Mouse (Mus musculus): ENCODE data around the gene Tsku. TPM values are rescaled to one million over a fixed set of nuclear protein-coding genes. Genes with fewer than 3 reads are reported as not detected.

Gene Tsku
- total RNA-seq, 2 experiments from 2014 or later = 10.3 to 12.1 TPM

DNA sequence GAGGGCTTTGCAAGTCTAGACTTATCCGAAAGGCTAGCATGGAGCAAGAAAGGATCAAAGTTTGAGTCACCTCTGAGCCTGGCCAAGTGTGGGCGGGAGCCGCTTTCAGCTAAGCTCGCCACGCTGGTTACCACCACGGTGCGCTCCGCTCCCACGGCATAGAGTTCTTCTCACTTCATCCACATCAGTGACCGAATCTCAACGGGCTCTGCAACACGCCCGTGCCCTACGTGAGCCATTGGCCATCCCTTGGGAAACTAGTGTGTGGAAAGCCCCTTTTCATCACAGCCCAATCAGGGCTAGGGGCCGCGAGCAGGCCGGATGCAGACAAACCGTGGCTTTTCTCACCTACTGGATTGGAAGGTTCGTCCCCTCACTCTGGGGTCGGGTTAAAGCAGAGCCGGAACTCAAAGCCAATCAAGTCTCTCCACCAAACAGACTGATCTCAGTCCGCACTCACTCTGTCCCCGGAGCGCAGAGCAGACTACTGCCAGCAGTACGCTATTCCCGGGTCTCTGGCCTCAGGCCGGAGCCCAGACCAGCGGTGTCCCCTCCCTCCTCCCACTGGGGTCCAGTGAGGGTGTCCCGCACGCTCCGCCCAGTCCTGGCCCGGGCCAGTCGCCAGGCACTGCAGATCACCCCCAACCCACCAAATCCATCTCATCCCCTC lies 1.0 kb downstream of the Tsku start:
- DNase-seq (ENCODE audit: low spot score in 2 of 2) = no peak

DNA sequence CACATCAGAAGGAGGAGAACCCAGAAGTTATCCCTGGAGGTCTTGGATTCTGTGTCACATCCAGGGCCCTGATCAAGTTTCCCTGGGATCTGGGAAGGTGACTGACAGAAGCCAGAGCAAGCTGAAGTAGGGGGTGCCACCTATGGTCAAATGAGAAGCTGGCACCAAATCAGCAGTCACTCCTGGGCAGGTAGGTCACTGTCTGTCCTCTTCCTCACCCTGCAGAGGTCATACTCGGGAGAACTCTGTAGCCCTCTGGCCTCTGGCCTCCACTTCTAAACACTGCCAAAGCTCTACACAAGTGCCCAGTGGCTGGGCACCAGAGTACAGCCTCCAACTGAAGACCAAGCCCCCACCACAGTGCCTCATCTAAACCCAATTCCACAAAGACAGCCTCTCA lies 3.1 kb downstream of the Tsku start:
- DNase-seq (ENCODE audit: low spot score in 2 of 2) = no peak

DNA sequence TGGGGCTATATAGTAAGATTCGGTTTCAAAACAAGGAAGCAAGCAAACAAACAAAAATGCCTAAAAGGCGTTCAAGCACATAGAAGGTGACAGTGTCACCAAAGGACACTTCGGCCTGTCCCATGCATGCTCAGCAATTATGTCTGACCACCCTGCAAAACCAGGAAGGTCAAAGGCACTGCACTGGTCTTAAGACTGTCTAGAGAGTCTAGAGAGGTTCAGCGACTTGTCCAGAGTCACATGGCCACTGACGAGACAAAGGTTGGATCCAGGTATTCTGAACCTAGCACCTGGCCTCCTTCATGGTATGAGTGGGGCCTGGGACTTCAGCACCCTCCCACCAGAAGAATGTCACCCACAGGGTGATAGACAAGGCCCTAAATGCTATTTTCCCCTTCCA lies 3.8 kb downstream of the Tsku start:
- DNase-seq (ENCODE audit: low spot score in 2 of 2) = no peak

DNA sequence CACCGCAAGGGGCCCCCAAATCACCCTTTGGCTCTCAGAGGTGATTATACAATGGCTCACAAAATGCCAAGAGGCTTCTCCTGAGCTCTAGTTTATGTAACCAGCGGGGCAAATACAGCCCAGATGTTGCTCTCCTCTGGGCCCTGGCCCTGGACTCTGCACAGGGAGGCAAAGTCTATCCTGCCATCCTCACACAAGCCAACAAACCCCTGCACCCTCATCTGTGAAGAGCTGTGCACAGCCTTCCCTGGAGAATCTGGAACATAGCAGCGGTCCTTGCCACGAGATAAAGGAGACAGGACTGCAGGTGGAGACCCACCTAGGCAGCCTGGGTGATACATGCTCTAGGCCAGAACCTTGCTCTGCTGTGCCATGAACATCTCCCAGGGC lies 6.2 kb downstream of the Tsku start:
- no peak for DNase-seq (ENCODE audit: low spot score in 2 of 2)

DNA sequence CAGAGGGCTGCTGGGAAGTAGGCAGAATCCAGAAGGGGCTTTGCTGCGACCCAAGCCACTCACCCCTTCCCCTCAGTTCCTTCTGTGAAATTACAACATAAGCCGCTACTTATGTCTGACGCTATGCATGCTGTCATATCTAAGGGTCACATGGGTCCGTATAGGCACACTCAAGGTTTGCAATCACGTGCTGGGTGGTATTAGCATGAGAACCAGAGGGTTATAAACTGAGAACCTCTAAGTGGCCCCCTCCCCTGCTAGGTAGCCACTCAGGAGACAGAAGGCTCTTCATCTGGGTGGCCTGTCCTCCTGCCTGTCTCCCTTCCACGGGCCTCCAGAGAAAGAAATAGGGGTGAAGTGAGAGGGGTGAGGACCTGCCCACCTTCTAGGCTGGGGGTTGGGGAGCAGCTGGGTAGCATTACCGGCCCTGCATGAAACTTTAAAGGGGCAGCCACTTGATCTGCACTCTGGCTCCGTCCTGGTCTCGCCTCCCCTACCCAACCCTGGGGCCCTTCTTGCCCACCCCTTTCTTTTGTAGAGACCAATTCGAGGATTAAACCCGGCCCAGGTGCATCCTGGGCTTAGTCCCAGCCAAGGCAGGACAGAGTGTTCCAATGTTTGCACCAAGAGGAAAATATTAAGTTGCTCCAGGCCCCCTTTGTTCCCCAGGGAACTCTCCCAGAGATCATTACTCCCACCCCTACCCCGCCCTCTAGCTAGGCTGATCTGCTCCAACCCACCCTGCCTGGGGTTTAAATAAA lies 6.8 kb downstream of the Tsku start:
- no peak for DNase-seq (ENCODE audit: low spot score in 2 of 2)

DNA sequence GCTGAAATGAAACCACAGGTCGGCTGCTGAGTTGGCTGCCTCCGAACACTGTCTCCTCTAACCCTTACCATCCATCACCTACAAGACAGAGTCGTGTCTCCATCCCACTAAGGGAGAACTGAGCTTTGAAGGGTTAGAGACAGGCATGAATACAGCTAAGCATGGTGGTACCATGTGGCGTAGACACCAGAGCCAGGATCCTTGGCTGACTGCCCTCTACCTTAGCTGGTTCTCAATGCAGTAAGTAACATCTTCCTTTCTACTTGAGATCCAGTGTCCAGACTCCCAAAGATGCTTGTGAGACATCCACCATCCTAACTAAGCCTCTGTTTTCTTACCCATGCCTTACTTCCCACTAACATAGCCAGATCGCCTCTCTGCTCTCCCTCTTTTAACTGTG lies 7.5 kb downstream of the Tsku start:
- no peak for DNase-seq (ENCODE audit: low spot score in 2 of 2)

DNA sequence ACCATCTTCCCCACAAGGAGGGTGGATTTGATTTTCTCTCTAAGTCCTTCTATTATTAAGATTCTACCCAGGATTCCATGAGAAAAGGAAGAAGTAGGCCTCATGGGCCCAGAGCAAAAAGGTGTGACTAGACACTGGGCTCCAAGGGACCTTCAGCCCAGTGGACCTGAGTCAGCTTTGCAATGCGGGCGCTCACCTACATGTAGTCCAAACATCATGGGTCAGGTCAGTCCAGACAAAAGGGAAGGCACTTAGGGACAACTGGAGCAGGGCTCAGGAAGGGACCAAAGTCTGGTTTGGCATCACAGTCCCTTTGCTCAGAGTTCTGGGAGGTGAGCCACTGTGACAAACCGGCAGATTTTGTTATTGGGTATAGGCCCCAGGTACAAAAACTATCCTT lies 9.6 kb downstream of the Tsku start:
- no peak for DNase-seq (ENCODE audit: low spot score in 2 of 2)

DNA sequence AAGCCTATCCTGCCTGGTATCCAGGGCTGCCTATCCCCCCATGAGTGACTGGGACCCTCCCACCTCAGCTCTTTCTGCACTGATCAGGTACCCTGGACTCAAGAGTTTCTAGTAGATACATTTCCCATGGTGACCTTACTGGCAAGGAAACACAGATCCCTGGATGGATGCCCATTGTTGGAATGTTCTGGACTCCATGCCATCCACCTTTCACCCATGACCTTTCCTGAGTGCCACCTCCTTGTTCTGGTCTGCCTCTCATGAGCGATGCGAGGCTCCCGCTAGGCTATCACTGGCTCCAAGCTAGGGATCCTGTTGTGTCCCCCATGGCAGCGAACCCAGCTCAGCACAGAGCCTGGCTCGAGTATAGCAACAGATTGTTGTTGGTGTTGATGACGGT lies 11.3 kb downstream of the Tsku start:
- DNase-seq (ENCODE audit: low spot score in 2 of 2) = no peak

DNA sequence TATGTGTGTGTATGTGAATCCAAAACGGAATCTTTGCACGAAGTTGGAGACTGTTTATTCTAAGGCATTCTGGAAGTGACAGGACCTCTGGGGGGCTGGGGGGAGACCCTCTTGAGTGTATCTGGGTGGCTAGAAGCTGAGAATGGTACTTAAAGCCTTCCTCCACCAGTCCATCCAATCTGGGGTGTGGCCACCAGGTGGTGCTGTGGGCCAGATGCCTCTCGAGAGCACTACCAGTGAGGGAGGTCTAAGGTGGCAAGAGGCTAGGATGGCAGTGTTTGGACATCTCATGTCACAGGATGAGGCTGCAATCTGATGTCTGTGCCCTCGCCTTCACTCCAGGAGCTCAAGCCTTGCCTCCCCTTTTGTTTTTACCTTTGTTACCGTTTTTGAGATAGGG lies 12.0 kb downstream of the Tsku start:
- DNase-seq (ENCODE audit: low spot score in 2 of 2) = peak; percentile 75 to 79

DNA sequence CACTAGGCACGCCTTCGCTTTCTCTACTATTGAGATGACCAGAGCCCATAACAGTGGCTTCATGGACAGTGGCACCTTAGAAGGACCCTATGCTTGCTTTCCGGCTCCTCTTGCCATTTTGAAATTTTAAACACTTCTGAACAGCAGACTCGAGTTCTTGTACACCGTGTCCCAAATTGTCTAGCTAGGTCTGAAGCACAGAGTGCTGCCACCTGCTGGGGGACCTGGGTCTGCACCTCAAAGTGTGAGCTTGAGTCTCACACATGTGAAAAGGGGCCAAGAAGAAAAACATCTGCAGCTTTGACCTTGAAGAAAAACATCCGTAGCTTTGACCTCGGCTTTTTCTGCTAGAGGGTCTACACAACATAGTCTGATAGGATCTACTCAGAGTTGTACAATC lies 13.1 kb downstream of the Tsku start:
- DNase-seq (ENCODE audit: low spot score in 2 of 2) = peak in 1 of 2 experiments; percentile 30

DNA sequence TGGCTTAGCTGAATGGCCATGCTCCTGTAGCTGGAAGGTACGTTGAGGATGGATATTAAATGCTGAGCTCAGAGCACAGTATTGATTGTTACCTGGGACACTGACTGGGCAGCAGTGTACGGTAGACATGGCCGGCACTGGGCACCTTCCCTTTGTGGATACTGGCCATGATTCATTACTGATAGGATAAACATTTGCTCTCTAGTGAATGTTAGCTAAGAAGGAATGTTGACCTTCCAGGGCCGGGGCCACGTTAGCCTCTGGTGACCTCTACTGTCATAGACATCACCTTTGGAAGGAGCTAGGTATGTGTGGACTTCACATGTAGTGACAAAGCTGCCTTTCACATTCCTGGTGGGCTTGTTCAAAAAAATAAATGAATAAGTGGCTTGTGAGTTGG lies 13.7 kb downstream of the Tsku start:
- DNase-seq (ENCODE audit: low spot score in 2 of 2) = no peak

DNA sequence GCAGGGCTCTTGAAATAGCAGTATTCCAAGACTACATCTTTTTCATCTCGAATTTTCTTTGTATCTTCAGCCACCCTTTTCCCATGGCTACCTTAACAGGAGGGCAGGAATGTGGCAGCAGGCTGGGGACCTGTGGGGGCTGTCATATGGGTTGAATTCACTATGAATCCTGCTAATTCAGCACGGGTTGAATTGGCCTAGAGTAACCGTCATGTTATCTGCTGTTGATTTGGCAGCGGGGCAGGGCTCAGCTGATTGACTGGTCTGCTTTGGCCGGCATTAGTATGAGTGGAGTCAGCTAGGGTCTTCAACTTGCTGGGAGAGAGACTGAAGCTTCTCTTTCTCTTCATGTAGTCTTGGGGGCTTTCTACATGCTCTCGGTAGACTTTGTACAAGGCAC lies 16.1 kb downstream of the Tsku start:
- no peak for DNase-seq (ENCODE audit: low spot score in 2 of 2)

DNA sequence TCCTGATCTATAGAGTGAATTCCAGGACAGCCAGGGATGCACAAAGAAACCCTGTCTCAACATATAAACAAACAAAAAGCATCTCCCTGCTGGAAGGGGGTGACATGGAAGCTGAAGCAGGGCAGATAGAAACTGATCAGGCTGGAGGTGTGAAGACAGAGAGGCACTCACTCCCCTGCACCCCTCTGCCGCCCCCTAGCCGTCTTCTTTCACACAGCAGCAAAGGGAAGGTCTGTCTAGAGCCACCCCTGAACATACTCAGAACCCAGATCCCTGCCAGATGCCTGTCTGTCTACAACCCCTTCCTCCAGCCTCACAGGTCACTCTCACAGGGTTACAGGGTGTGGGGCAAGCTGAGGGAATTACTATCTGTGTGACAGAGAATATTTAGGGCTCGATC lies 16.8 kb downstream of the Tsku start:
- peak in 1 of 2 experiments; percentile 32 for DNase-seq (ENCODE audit: low spot score in 2 of 2)

DNA sequence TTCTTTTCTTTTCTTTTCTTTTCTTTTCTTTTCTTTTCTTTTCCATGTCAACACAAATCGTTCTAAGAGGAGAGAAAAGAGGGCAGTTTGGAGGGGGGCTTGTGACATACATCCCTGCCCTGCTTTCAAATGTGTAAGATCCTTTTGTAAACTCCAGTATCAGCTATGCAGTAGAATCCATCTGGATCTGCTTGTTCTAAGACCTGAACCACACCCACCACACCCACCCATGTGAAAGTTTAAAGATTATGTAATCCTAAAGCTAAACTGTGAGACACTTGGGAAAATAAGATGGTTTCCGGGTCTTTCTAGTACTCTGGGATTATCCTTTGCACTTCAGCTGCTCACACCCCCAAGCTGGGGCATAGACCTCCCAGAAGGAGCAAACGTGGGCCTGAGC lies 18.9 kb downstream of the Tsku start:
- no peak for DNase-seq (ENCODE audit: low spot score in 2 of 2)

DNA sequence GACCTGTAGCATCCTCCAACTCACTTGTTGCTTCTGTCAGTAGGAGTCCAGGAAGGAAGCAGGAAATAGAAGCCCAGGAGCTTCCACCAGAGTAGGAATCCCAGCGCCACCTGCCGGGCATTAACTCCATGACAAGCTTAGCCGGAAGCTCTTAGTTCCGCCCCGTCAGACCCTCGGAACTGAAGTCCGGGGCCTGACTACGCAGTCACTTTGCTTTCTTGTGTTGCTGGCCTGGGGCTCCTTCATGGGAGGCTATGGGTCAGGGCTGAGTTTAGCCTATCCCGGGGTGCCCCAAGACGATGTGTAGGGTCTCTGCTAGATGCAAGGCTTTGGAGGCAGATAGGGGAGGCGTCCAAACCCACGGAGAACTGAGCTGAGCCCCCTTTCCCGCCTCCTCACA lies 19.7 kb downstream of the Tsku start:
- peak; percentile 53 to 71 for DNase-seq (ENCODE audit: low spot score in 2 of 2)

DNA sequence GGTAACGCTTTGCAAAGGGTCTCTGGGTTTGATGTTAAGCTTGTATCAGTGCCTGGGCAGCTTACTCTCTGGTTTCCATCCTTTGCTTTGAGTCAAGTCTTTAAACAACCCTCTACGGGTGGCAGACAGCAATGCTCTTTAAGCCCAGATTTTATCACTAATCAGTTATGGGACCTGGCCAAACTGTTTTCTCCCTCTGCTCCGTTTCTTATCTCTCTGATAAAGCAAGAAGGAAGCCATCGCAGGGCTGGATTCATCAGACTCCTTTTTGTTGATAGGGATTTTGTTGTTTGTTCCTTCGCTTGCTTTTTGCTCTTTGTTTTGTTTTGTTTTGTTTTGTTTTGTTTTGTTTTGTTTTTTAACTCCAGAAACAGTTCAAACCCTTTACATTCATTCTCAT lies 20.8 kb downstream of the Tsku start:
- no peak for DNase-seq (ENCODE audit: low spot score in 2 of 2)

DNA sequence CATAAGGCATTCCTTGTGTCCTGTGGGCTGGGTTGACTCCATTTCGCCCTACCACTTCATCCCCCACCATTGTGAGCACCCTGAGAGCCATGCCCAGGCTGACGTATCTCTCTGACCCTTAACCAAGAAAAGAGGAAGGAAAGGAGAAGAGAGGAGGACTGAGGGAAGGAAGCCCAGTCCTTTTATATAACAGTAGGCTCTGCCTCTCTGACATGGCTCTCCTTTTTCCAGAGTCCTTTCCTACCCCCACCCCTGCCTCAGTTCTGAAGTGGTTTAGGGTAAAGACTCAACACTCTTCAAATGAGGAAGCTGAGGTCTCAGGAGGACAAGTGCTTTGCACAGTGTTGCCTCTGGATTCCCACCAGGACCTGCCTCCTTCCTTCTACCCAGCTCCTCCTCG lies 27.1 kb downstream of the Tsku start:
- DNase-seq (ENCODE audit: low spot score in 2 of 2) = no peak

DNA sequence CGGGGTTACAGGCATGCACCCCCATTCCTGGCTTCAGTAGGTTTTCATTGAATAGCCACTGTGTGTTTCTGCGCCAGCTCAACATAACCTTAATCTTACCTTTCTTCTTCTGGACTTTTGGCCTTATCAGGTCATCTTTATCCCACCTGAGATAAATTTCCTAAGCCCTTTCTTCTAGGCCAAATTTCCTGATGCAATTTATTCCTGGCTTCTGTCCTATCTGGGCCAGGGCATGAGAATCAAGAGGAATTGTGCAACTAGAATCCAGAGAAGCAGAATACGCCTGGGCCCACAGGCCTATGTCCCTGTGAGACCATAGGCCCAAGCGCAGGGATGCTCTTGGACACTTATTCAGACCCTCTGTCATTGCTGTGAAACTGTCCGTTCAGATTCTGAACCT lies 27.6 kb downstream of the Tsku start:
- no peak for DNase-seq (ENCODE audit: low spot score in 2 of 2)

DNA sequence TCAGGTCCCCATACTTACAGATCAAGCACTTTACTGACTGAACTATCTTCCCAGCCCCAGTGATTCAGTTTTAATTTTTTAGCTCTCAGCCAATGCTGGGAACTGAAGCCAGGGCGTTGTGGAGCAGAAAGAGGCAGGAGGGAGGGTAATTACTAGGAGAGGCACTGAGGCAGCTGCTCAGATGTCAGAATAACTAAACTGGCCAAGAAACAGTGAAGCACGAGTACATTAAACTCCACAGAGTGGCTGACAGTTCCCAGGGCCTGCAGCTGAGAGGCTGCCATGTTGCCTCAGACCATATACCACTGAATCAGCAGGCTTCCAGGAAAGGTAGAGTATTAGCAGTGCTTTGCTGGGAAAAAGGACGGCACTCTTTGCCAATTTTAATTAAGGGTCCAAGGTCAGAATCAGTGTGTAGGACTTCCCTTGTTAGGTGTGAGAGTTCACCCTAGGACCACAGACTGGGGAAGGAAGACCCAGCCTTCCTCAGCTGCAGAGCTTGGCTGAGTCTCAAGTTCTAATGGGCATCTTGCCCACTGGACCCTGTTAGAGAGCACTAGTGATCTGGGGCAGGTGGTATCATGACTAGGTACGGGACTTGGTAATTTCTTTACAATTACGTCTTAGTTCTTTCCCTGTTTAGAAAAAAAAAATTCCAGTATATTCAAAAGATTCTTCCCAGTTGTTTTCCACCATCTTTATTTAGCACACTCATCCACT lies 28.3 kb downstream of the Tsku start:
- DNase-seq (ENCODE audit: low spot score in 2 of 2) = no peak

DNA sequence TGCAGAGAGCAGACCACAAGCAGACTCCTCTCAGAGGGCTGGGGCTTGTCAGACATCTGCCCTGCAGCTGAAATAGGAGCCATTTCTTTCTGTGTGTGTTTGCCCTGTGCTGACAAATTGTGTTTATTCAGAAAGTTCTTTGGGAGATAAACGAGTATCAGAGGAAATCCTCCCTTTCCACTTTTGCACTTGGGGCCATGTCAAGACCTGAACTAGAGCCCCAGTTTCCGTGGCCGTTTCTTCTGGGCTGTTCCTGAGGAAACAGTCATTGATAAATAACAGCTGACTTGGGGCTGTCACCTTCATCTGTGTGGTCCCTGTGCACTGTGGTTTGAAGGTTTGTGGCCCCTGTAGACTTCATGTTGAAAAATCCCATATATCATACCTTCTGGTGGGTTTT lies 29.2 kb downstream of the Tsku start:
- DNase-seq (ENCODE audit: low spot score in 2 of 2) = no peak

DNA sequence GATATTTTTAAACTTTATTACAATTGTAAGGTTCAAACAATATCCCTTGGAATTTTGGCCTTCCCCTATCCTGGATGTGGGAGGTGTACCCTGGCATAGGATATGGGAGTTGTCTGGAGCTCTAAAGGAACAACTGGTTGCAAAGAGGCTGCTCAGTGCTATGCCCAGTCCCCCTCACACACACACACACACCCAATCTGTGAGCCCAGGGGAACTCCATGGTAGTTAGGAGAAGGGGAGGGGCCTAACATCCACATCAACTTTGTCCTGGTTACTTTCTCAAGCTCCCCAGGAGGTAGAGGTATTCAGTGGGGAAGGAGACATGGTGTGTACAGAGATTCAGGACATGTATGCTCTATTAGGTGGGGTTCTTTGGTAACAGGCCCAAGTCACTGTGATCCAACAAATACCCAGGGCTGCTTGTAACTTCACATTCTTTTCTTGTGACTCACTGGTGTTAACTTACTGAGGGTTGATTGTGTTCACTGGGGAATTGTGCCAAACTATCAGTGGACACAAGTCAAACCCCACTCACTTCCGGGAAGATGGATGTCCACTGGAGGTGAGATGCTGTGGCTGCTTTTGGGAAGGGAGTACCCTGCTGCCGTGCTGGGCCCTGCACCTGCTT lies 30.6 kb downstream of the Tsku start:
- DNase-seq (ENCODE audit: low spot score in 2 of 2) = no peak
